Mouse (Mus musculus) neural tube, embryonic 13.5 days (tissue): ENCODE data around the gene Rasal2. TPM values are rescaled to one million over a fixed set of nuclear protein-coding genes. Genes with fewer than 3 reads are reported as not detected.

Experiments
- ATAC-seq: fragments of 200-750 bp; cut with Nextera tagmentation; 2 replicates; pipeline ENCODE4 v1.8.0; 2017; ENCODE audit warnings: low read depth, mild to moderate bottlenecking, moderate TSS enrichment, moderate library complexity
- H3K27ac ChIP-seq: fragments of 300-500 bp; sonication (generic); replicated peaks from 2 replicates; pipeline ENCODE4 v1.5.1; 2015; ENCODE audit warnings: moderate library complexity, mild to moderate bottlenecking, inconsistent platforms
- H3K27me3 ChIP-seq: fragments of 300-500 bp; sonication (generic); 2 replicates; pipeline ENCODE4 v1.6.1; 2015; ENCODE audit warnings: mild to moderate bottlenecking, inconsistent platforms
- H3K36me3 ChIP-seq: fragments of 300-500 bp; sonication (generic); 2 replicates; pipeline ENCODE4 v1.6.1; 2015; ENCODE audit warnings: mild to moderate bottlenecking, inconsistent platforms
- H3K4me1 ChIP-seq: fragments of 300-500 bp; sonication (generic); replicated peaks from 2 replicates; pipeline ENCODE4 v1.6.1; 2015; ENCODE audit warnings: inconsistent platforms
- H3K4me2 ChIP-seq: fragments of 300-500 bp; sonication (generic); 2 replicates; pipeline ENCODE4 v1.6.1; 2015; ENCODE audit warnings: inconsistent platforms, mild to moderate bottlenecking, moderate library complexity
- H3K4me3 ChIP-seq: fragments of 300-500 bp; sonication (generic); 2 replicates; pipeline ENCODE4 v1.5.1; 2015; ENCODE audit warnings: mild to moderate bottlenecking, inconsistent platforms
- H3K9ac ChIP-seq: fragments of 300-500 bp; sonication (generic); 2 replicates; pipeline ENCODE4 v1.6.1; 2015; ENCODE audit warnings: moderate library complexity, mild to moderate bottlenecking, inconsistent platforms
- H3K9me3 ChIP-seq: fragments of 300-500 bp; sonication (generic); 2 replicates; pipeline ENCODE4 v1.6.1; 2016; ENCODE audit warnings: inconsistent platforms
- WGBS: fragments of 180-500 bp; shearing (Covaris S2); methylation state at CpG from one replicate; pipeline ENCODE4 v1.1.7; 2015; 5-methylcytosine and 5-hydroxymethylcytosine counted together
- polyA plus RNA-seq: library from polyadenylated mRNA; unstranded; fragments of >200 nt; fragmentation: Nextera tagmentation; extraction: Ambion mirVana; gene quantifications from 2 replicates; pipeline ENCODE4 v1.2.1, GENCODE M21; 2015

Gene Rasal2
- polyA plus RNA-seq, 1 experiment from 2014 or later: 43.1 TPM

DNA sequence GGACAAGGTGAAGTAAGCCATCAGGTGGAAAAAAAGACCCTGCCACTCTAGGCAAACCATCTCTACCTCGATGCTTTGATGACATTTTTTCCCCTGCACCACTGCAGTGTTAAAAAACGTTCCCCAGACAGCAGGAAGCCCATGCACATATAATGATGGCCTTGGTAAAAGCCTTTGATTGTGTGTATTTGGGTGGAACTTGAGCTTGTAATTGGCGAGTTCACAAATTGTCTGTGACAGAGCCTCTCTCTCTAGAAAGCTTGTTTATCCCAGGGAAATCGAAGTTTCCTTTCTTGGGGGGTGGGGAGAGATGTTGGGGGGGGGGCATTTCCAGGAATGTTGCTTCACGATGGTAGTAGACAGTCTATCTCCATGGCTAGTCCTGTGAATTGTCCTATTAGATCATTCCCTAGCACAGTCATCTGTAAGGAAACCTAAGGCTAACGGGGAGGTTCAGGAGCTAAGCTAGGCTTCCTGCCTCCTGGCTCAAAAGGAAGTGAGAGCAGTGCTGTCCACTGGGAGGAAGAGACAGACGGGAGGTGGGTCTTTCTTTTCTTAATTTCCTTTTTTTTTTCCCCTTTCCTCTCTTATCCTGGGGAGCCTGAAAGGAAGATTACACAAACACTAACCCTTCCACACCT is 35.9 kb upstream of the Rasal2 start:
- Histone ChIP-seq H3K27me3 (peaks cover 8% of the 10 kb centered on the region; the same call in 1 of the 2 replicates), H3K9ac (no peak overlapping the region), H3K4me3 (no peak overlapping the region), H3K9me3 (no peaks in the 10 kb centered on the region), H3K36me3 (no peaks in the 10 kb centered on the region), H3K4me1 (peaks cover 59% of the 10 kb centered on the region), H3K4me2 (no peak overlapping the region), H3K27ac (0 out of 2 replicates have a peak overlapping the region, but pooled peaks have one; percentile 23)
- no peak for ATAC-seq
- WGBS: 30% methylated on average over 7 of the region's 7 CpGs

DNA sequence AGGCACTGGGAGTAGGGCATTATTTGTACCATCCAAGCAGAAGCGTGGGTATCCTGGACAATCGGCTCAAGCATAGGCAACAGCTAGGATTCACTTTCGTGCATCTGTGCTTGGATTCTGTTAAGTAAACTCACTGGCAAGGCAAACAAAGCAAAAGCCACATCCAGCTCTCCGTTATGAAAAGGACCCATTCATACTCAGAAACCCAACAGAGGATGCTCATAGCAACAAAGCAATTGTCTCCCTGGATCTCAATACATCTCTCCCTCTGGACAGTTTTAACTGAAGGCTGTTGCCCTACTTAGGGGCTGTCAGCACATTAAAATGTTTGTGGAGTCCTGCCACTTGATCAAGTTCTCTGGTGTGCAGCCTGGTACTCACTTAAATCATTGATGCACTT is 34.7 kb upstream of the Rasal2 start:
- Histone ChIP-seq H3K9ac (no peak overlapping the region), H3K4me1 (peaks cover 58% of the 10 kb centered on the region), H3K4me3 (no peak overlapping the region), H3K9me3 (no peaks in the 10 kb centered on the region), H3K27ac (no peak overlapping the region), H3K4me2 (no peak overlapping the region), H3K27me3 (peaks cover 8% of the 10 kb centered on the region; the same call in 1 of the 2 replicates), H3K36me3 (no peaks in the 10 kb centered on the region)
- 41% methylated on average over 4 of the region's 4 CpGs for WGBS
- ATAC-seq: no peak

DNA sequence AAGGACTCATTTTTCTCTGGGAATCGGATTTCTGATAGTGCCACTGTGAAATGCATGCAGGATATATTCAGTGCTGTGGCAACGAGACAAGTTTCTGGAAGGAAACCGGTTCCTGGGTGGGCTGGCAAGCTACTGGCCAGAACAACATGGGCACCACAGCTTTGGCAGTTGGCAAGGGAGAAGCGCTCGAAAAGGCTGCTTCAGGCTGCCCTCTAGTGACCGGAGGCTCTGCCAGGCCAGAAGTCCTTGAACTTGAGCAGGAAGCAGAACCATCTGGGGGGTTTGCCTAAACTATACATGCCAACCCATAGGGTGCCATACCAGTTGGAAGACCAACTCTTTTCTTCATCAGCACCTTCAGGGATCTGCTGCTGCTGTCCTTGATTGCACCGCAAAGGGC is 33.9 kb upstream of the Rasal2 start:
- Histone ChIP-seq H3K4me2 (no peak overlapping the region), H3K9ac (no peak overlapping the region), H3K27ac (no peak overlapping the region), H3K9me3 (no peaks in the 10 kb centered on the region), H3K4me3 (no peak overlapping the region), H3K36me3 (no peaks in the 10 kb centered on the region), H3K4me1 (peaks cover 63% of the 10 kb centered on the region), H3K27me3 (peaks cover 8% of the 10 kb centered on the region; the same call in 1 of the 2 replicates)
- WGBS: 65% methylated on average over 7 of the region's 7 CpGs
- no peak for ATAC-seq

DNA sequence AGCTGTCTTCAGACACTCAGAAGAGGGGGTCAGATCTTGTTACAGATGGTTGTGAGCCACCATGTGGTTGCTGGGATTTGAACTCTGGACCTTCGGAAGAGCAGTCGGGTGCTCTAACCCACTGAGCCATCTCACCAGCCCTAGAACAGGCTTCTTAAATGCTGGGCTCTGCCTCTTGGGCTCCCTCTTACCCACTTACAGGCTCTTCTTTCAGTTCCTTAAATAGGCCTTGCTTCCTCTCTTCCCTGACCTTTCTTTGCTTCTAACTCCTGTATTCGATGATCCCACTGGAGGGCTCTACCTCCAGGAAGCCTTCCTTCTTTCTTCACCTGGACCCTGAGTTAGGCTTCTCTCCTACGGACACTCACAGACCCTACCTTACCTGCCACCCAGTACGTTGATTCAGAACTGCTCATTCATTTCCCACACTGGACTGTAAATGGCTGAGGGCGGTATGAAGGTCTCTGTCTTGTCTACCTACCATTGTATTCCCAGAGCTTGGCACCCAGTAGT is 33.1 kb upstream of the Rasal2 start:
- H3K9me3 ChIP-seq: no peaks in the 10 kb centered on the region
- H3K9ac ChIP-seq: no peak overlapping the region
- peaks cover 4% of the 10 kb centered on the region; the same call in 1 of the 2 replicates for H3K27me3 ChIP-seq
- 89% methylated on average over 6 of the region's 6 CpGs for WGBS
- no peak overlapping the region for H3K27ac ChIP-seq
- no peak overlapping the region for H3K4me3 ChIP-seq
- no peak overlapping the region for H3K4me2 ChIP-seq
- ATAC-seq: no peak
- H3K4me1 ChIP-seq: peaks cover 64% of the 10 kb centered on the region
- H3K36me3 ChIP-seq: no peaks in the 10 kb centered on the region

DNA sequence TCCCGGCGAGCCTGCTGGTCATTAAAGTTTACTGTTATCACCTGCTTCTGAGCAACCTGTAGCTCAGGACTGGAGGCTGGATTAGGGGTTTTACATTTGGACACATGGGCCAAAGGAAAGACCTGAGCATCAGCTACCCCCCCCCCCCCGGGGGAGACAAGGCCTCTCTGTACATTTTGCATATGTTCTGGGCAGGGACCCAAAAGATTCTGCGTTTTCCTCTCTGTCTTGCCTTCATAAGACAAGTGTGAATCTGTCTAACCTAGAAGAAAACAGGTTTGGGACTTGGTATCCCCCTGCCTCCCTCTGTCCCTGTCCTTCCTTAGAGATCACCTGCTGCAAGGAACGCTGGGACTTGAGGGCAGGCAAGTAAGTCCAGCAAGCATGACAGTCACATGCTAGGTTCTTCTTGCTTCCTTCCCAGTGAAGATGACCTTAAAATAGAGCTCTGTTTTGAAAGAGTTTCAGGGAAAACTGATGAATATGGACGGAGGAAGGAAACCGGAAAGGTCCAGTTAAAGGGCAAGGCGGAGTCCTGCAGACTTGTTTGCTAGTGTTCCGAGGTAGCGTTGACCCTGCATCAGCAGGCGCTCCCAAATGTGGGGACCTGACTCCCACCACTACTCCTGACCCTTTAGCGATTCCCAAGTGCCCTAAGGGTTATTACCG is 32.4 kb upstream of the Rasal2 start:
- H3K9me3 ChIP-seq: no peaks in the 10 kb centered on the region
- H3K4me3 ChIP-seq: no peak overlapping the region
- H3K36me3 ChIP-seq: no peaks in the 10 kb centered on the region
- H3K4me1 ChIP-seq: peaks cover 64% of the 10 kb centered on the region
- 65% methylated on average over 13 of the region's 13 CpGs for WGBS
- no peak overlapping the region for H3K9ac ChIP-seq
- H3K4me2 ChIP-seq: no peak overlapping the region
- no peak for ATAC-seq
- no peak overlapping the region for H3K27ac ChIP-seq
- peaks cover 3% of the 10 kb centered on the region; the same call in 1 of the 2 replicates for H3K27me3 ChIP-seq

DNA sequence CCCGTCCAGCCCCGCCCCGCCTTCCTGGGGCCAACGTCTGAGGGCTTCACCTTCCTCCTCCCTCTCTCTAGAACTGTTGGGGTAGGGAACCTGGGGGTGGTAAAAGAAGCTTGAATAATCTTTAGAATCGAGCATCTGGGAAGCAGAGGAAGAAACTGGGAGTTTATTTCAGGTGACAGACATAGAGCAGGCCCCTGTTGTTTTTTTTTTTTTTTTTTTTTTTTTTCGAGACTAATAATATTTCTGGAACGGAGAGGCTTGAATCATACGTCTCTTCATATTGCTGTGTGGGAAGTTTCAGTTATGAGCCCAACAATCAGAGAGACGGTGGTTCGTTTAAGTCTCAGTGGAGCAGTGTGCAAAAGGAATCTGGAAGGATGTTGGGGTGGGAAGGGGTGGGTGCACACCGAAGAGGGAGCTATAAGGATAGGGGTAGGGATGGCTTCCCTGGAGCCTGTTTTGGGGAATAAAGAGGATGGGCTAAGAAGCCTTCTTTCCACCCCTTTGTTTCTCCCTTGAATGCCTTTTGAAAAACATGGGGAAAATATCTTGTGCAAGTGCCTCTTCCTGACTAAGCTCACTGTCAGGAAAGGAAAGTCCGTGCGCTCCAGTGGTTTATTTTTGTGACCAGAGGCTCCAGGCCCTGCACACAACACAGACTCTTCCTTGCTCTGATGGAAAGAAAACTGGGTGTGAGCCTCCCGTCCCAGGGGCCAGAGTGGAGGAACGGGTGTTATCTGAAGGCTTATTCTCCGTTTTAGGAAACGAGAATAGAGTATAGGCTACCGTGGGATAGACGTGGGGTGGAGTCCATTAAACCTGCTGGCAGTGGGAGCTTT is 31.5 kb upstream of the Rasal2 start:
- 26% methylated on average over 19 of the region's 19 CpGs for WGBS
- Histone ChIP-seq H3K9ac (no peak overlapping the region), H3K4me3 (no peak overlapping the region), H3K27ac (peak overlapping the region; percentile 52; the same call in 1 of the 2 replicates), H3K9me3 (no peaks in the 10 kb centered on the region), H3K4me1 (peaks cover 67% of the 10 kb centered on the region), H3K27me3 (peaks cover 3% of the 10 kb centered on the region; the same call in 1 of the 2 replicates), H3K4me2 (peak overlapping the region; percentile 37; the same call in 1 of the 2 replicates), H3K36me3 (no peaks in the 10 kb centered on the region)
- no peak for ATAC-seq

DNA sequence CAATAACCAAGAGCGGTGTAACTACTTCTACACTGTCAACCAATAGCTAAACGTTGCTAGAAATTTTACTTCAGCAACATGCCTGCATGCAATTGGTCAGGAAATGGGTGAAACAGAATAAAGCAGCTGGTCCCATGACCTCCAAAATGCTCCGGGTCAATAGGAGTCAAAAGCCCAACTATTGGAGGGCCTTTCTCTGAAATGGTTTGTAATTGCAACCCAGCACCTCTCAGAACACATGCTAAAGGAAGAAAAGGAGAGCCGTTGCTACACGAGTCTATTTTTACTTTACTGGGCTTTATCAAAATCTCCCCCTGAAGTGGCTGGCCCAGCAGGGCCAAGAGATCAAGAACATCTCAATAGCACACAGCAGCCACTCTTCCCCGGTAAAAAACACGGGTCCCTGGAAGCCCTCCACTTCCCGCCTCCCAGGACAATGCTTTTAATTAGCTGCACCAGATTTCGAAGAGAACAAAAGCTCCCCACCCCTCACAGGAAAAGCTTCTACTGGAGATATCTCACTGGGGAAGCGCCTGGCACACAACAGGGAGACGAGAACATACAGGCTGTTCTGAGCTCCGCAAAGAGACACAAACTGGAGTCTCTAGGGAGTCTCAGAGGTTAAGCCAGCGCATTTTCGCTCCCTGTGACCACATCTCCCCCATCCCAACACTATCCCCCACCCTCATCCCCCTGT is 30.8 kb upstream of the Rasal2 start:
- Histone ChIP-seq H3K27ac (peak overlapping the region; percentile 52; the same call in 1 of the 2 replicates), H3K4me1 (peaks cover 64% of the 10 kb centered on the region), H3K4me2 (peak overlapping the region; percentile 37; the same call in 1 of the 2 replicates), H3K9me3 (no peaks in the 10 kb centered on the region), H3K27me3 (0 out of 2 replicates have a peak, but pooled peaks cover 3% of the 10 kb centered on the region), H3K4me3 (no peak overlapping the region), H3K9ac (no peak overlapping the region), H3K36me3 (no peaks in the 10 kb centered on the region)
- WGBS: 10% methylated on average over 14 of the region's 14 CpGs
- no peak for ATAC-seq

DNA sequence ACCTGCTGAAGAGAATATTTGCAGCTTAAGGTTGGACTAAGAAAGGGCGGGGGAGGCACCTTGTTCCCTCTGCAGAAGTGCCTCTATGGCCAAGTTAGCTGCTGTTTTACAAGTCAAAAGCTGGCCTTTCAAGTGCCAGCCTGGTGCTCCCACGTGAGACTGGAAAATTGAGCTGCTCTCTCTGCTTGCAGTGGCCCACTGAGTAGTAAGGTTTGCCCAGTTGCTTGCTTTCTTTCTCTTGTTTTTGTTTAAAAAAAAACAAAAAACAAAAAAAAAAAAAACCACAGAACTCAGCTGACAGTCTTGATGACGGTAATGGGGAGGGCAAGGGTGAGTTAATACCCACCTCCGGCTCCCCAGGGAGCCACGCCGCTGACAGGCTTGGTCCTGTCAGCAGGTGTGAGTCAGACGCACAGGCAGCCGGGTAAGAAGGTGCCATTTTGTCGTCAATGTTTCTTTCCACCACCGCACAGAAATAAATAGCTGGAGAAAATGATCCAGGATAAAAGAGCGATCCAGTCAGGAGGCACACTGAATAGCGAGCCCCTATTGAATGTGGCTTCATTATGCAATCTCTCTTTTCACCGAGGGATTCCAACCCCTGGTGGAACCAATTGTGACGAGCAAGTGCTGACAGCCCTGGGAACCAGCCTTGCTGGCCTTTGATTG is 27.7 kb upstream of the Rasal2 start:
- 0 out of 2 replicates have a peak, but pooled peaks cover 3% of the 10 kb centered on the region for H3K27me3 ChIP-seq
- H3K27ac ChIP-seq: peak overlapping the region; percentile 59
- H3K9ac ChIP-seq: 0 out of 2 replicates have a peak overlapping the region, but pooled peaks have one; percentile 26
- H3K36me3 ChIP-seq: no peaks in the 10 kb centered on the region
- H3K9me3 ChIP-seq: no peaks in the 10 kb centered on the region
- ATAC-seq: peak; percentile 59
- H3K4me2 ChIP-seq: peak overlapping the region; percentile 49
- peak overlapping the region; percentile 18 for H3K4me3 ChIP-seq
- H3K4me1 ChIP-seq: peaks cover 49% of the 10 kb centered on the region
- WGBS: 2% methylated on average over 14 of the region's 14 CpGs

DNA sequence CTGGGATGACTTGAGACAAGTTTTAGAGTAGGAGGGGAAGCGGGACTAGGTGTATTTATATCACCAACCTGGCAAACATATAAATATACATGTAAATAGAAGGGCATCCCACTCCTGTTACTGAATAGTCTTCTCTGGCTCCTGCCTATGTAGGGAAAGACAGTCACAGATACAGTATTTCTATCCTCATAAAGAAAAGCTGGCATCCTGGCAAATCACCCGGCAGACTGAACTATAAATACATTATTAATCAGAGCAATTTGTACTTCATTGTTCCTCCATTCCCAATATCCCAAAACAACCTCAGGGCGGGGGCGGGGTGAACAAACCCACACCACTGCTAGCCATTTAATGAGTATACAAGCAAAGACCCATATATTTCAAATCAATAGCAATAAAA is 26.7 kb upstream of the Rasal2 start:
- peak overlapping the region; percentile 49 for H3K4me2 ChIP-seq
- 67% methylated on average over 4 of the region's 4 CpGs for WGBS
- H3K4me1 ChIP-seq: peaks cover 41% of the 10 kb centered on the region
- H3K27me3 ChIP-seq: no peaks in the 10 kb centered on the region
- H3K9ac ChIP-seq: no peak overlapping the region
- H3K27ac ChIP-seq: peak overlapping the region; percentile 59; the same call in 1 of the 2 replicates
- H3K4me3 ChIP-seq: no peak overlapping the region
- no peak for ATAC-seq
- H3K36me3 ChIP-seq: no peaks in the 10 kb centered on the region
- H3K9me3 ChIP-seq: no peaks in the 10 kb centered on the region

DNA sequence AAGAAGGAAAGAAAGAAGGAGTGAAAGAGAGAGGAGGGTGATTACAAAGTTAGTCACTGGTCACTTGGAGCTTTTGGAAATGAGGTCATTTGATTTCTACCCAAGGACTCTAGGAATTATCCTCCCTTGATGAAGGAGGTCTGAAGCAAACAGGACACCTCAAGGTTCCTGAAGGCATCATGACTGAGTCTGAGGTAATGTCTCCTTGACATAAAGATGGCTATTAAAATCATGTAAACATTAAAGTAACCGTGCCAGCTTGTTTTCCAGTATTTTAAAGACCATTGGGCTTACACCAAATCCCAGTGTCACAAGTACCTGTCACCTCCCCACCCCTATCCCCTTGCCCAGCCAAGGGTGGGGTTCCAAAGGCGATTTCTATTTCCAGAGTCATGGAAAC is 25.9 kb upstream of the Rasal2 start:
- H3K4me2 ChIP-seq: no peak overlapping the region
- no peaks in the 10 kb centered on the region for H3K9me3 ChIP-seq
- no peaks in the 10 kb centered on the region for H3K27me3 ChIP-seq
- H3K27ac ChIP-seq: no peak overlapping the region
- H3K4me3 ChIP-seq: no peak overlapping the region
- ATAC-seq: no peak
- no peaks in the 10 kb centered on the region for H3K36me3 ChIP-seq
- H3K9ac ChIP-seq: no peak overlapping the region
- H3K4me1 ChIP-seq: peaks cover 32% of the 10 kb centered on the region
- 85% methylated on average over 2 of the region's 2 CpGs for WGBS

DNA sequence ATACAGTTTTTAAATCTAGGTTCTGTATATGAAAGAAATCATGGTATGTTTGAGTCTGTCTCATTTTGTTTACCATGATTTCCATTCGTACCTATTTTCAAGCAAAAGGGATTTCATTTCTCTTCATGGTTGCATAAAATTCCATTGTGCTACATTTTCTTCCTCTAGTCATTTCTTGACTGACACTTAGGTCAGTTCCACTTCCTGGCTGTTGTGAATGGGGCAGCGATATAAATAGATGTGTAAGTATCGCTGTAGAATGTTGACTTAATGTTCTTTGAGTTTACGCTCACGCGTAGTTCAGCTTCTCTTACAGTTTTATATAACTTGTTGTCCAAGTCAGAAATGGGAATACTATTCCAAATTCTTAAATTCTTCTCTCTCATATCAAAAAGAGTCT is 23.5 kb upstream of the Rasal2 start:
- Histone ChIP-seq H3K9me3 (no peaks in the 10 kb centered on the region), H3K4me1 (peaks cover 21% of the 10 kb centered on the region), H3K9ac (no peak overlapping the region), H3K4me3 (no peak overlapping the region), H3K4me2 (no peak overlapping the region), H3K27me3 (no peaks in the 10 kb centered on the region), H3K27ac (no peak overlapping the region), H3K36me3 (no peaks in the 10 kb centered on the region)
- 98% methylated on average over 6 of the region's 6 CpGs for WGBS
- no peak for ATAC-seq
